In the genomic region with DNA sequence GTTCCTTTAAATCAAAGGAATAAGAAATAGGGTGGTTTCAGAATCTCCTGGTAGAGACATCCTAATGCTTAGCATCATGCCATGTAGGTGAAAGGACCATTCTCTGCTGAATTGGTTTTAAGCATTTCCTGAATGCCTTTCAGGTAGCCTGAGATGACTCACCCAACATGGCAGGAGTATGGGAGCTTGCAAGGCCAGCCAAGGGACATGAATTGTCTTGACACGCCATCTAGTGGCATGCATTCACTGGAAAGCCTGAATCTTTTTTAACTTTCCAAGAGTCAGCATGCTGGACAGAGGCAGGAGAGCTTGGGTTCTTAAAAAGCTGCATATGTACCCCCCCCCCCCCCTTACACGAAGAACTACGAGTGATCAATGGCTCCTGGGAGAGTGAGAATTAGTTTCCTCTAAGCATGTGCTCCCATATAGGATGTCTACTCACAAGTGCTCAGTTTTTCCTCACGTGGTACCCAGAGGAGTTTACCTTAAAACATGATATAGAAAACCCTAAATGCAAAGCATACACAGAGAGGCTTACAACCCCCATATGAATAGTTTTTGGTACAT, we compare ENCODE assay signal across 9 mouse cellular contexts. TPM values are rescaled to one million over a fixed set of nuclear protein-coding genes. Genes with fewer than 3 reads are reported as not detected.
DNase-seq lines count a peak whose midpoint lies in the region; ATAC-seq lines count a peak whose summit lies in the region.
"Had no signal": no experiment of that assay in that cellular context is flagged by ENCODE, and none has a peak within 500 bp of the region (broad histone marks: within the 10 kb centered on the region; RNA-seq: fewer than 3 reads in every experiment).

No protein-coding gene starts in this region.

- DNase-seq in neural tube, embryonic 10.5 days (ENCODE audit: extremely low spot score, low spot score): peak; percentile 70
- DNase-seq in c-Kit-positive CD71-positive TER-119-negative erythroid progenitor cells, embryonic 14.5 days (ENCODE audit: low read depth): peak; percentile 10
- peak; percentile 38 for DNase-seq in induced T-regulatory cell, adult 2 months (ENCODE audit: low read depth)
- peak; percentile 64 for DNase-seq in limb, embryonic 10.5 days (ENCODE audit: low spot score)
- peak; percentile 56 for DNase-seq in neural tube, embryonic 11.5 days (ENCODE audit: low spot score)
- peak; percentile 11 to 19 for DNase-seq in thymus, postnatal 36 days

- H3K4me2 ChIP-seq in neural tube, embryonic 15.5 days: no peak overlapping the region
- no peak overlapping the region for H3K4me2 ChIP-seq in forebrain, embryonic 13.5 days
- H3K4me2 ChIP-seq in neural tube, embryonic 11.5 days (ENCODE audit: low read depth): no peak overlapping the region
- H3K4me2 ChIP-seq: embryonic facial prominence, embryonic 12.5 days had no signal

- H3K27ac ChIP-seq in neural tube, embryonic 15.5 days (replicated peaks): no peak overlapping the region
- no peak overlapping the region for H3K27ac ChIP-seq in forebrain, embryonic 13.5 days
- H3K27ac ChIP-seq in limb, embryonic 10.5 days: no peak overlapping the region
- no peak overlapping the region for H3K27ac ChIP-seq in neural tube, embryonic 11.5 days (ENCODE audit: low read depth, low read length)
- H3K27ac ChIP-seq: embryonic facial prominence, embryonic 12.5 days had no signal

- no peak for ATAC-seq in neural tube, embryonic 15.5 days (ENCODE audit: low FRiP score)
- ATAC-seq in forebrain, embryonic 13.5 days: peak; percentile 70
- peak; percentile 69; the same call in 1 of the 2 replicates for ATAC-seq in neural tube, embryonic 11.5 days (ENCODE audit: insufficient read depth, low FRiP score, low TSS enrichment)

- H3K4me3 ChIP-seq in neural tube, embryonic 15.5 days (replicated peaks): no peak overlapping the region
- no peak overlapping the region for H3K4me3 ChIP-seq in forebrain, embryonic 13.5 days
- H3K4me3 ChIP-seq in limb, embryonic 10.5 days: no peak overlapping the region
- no peak overlapping the region for H3K4me3 ChIP-seq in neural tube, embryonic 11.5 days (ENCODE audit: low read depth, low read length)
- H3K4me3 ChIP-seq: embryonic facial prominence, embryonic 12.5 days had no signal

- H3K27me3 ChIP-seq in neural tube, embryonic 15.5 days (replicated peaks): no peaks in the 10 kb centered on the region
- no peaks in the 10 kb centered on the region for H3K27me3 ChIP-seq in forebrain, embryonic 13.5 days
- no peaks in the 10 kb centered on the region for H3K27me3 ChIP-seq in limb, embryonic 10.5 days (ENCODE audit: low read depth, poor library complexity, severe bottlenecking)
- no peaks in the 10 kb centered on the region for H3K27me3 ChIP-seq in neural tube, embryonic 11.5 days (ENCODE audit: control insufficient read depth, insufficient read depth, low read length)
- H3K27me3 ChIP-seq: embryonic facial prominence, embryonic 12.5 days had no signal

- no peaks in the 10 kb centered on the region for H3K4me1 ChIP-seq in neural tube, embryonic 15.5 days
- peaks cover 3% of the 10 kb centered on the region for H3K4me1 ChIP-seq in forebrain, embryonic 13.5 days
- peaks cover 4% of the 10 kb centered on the region for H3K4me1 ChIP-seq in limb, embryonic 10.5 days
- H3K4me1 ChIP-seq in neural tube, embryonic 11.5 days (ENCODE audit: control insufficient read depth, insufficient read depth, low read length): no peaks in the 10 kb centered on the region
- H3K4me1 ChIP-seq: embryonic facial prominence, embryonic 12.5 days had no signal

- 16% methylated on average over 4 of the region's 4 CpGs for WGBS in neural tube, embryonic 15.5 days
- 15% methylated on average over 4 of the region's 4 CpGs for WGBS in forebrain, embryonic 13.5 days
- WGBS in limb, embryonic 10.5 days: 18% methylated on average over 4 of the region's 4 CpGs
- WGBS in neural tube, embryonic 11.5 days: 16% methylated on average over 4 of the region's 4 CpGs

- no peak overlapping the region for H3K9ac ChIP-seq in neural tube, embryonic 15.5 days (replicated peaks)
- no peak overlapping the region for H3K9ac ChIP-seq in forebrain, embryonic 13.5 days
- no peak overlapping the region for H3K9ac ChIP-seq in neural tube, embryonic 11.5 days (ENCODE audit: low read length)
- H3K9ac ChIP-seq: embryonic facial prominence, embryonic 12.5 days had no signal

- H3K36me3 ChIP-seq in neural tube, embryonic 15.5 days: no peaks in the 10 kb centered on the region
- no peaks in the 10 kb centered on the region for H3K36me3 ChIP-seq in forebrain, embryonic 13.5 days (ENCODE audit: poor library complexity, severe bottlenecking)
- no peaks in the 10 kb centered on the region for H3K36me3 ChIP-seq in limb, embryonic 10.5 days
- no peaks in the 10 kb centered on the region for H3K36me3 ChIP-seq in neural tube, embryonic 11.5 days (ENCODE audit: control insufficient read depth, insufficient read depth, low read length)
- H3K36me3 ChIP-seq: embryonic facial prominence, embryonic 12.5 days had no signal

- no peaks in the 10 kb centered on the region for H3K9me3 ChIP-seq in neural tube, embryonic 15.5 days (replicated peaks)
- H3K9me3 ChIP-seq in forebrain, embryonic 13.5 days (replicated peaks): no peaks in the 10 kb centered on the region
- H3K9me3 ChIP-seq in limb, embryonic 10.5 days (replicated peaks): no peaks in the 10 kb centered on the region
- no peaks in the 10 kb centered on the region for H3K9me3 ChIP-seq in neural tube, embryonic 11.5 days (ENCODE audit: control insufficient read depth, low read length)
- H3K9me3 ChIP-seq: embryonic facial prominence, embryonic 12.5 days had no signal

RNA-seq across cellular contexts. Expression of a gene that starts 59.7 kb away (rescaled TPM):
- polyA plus RNA-seq in neural tube, embryonic 15.5 days (2015; fragmentation: Nextera tagmentation; extraction: Ambion mirVana): 69.3 and 72.4 TPM in 2 replicates
- polyA plus RNA-seq in forebrain, embryonic 13.5 days (2015; fragmentation: Nextera tagmentation; extraction: Ambion mirVana): 80.8 and 84.6 TPM in 2 replicates
- polyA plus RNA-seq in limb, embryonic 10.5 days (2016; fragmentation: Nextera tagmentation; extraction: Ambion mirVana): 66.6 and 69.8 TPM in 2 replicates
- 71.1 and 74.0 TPM in 2 replicates for polyA plus RNA-seq in neural tube, embryonic 11.5 days (2014; fragmentation: Nextera tagmentation; extraction: Ambion mirVana)

Comparison
In these comparisons a context has a peak if more than half of its experiments do, and no peak if none do; other contexts are left out.
1. DNase-seq: peak in every context shown above with its lines; median percentile 70 in neural tube, embryonic 10.5 days; 64 in limb, embryonic 10.5 days; 56 in neural tube, embryonic 11.5 days; 38 in induced T-regulatory cell, adult 2 months; 15 in thymus, postnatal 36 days; 10 in c-Kit-positive CD71-positive TER-119-negative erythroid progenitor cells, embryonic 14.5 days.